Mouse (Mus musculus): Measurements from ENCODE around the gene Gabarapl1. TPM values are rescaled to one million over a fixed set of nuclear protein-coding genes. Genes with fewer than 3 reads are reported as not detected.

Gene Gabarapl1
- 27.9 to 39.7 TPM (median 35.0 TPM) in 3 replicates for total RNA-seq (2017)

GRCm38 (mm10) chr6:129532942-129533860 lies at the start of gene Gabarapl1:
Gene Gabarapl1, plus strand, starts transcription at chr6:129533160.
- peak; percentile 43 for ATAC-seq (replicated peaks; ENCODE audit: insufficient number of reproducible peaks, low FRiP score, low TSS enrichment, poor library complexity, severe bottlenecking)

- ATAC-seq (replicated peaks; ENCODE audit: insufficient number of reproducible peaks, low FRiP score, low TSS enrichment, poor library complexity, severe bottlenecking): peak; percentile 84
These were observed 38.0 kb upstream of the Gabarapl1 start for GRCm38 (mm10) chr6:129494924-129495323.

- peak; percentile 51 for ATAC-seq (replicated peaks; ENCODE audit: insufficient number of reproducible peaks, low FRiP score, low TSS enrichment, poor library complexity, severe bottlenecking)
These were observed 35.4 kb upstream of the Gabarapl1 start for GRCm38 (mm10) chr6:129497345-129498218.

- ATAC-seq (replicated peaks; ENCODE audit: insufficient number of reproducible peaks, low FRiP score, low TSS enrichment, poor library complexity, severe bottlenecking): peak; percentile 64; the same call in 1 of the 2 replicates
These were observed 33.4 kb upstream of the Gabarapl1 start for GRCm38 (mm10) chr6:129499516-129499915.

- ATAC-seq (replicated peaks; ENCODE audit: insufficient number of reproducible peaks, low FRiP score, low TSS enrichment, poor library complexity, severe bottlenecking): no peak
These were observed 29.5 kb upstream of the Gabarapl1 start for GRCm38 (mm10) chr6:129503471-129503870.

- peak; percentile 53; the same call in 1 of the 2 replicates for ATAC-seq (replicated peaks; ENCODE audit: insufficient number of reproducible peaks, low FRiP score, low TSS enrichment, poor library complexity, severe bottlenecking)
These were observed 25.9 kb upstream of the Gabarapl1 start, which contains the start of gene Olr1 for GRCm38 (mm10) chr6:129507024-129507423. Gene Olr1, minus strand, starts transcription at chr6:129507165.

- no peak for ATAC-seq (replicated peaks; ENCODE audit: insufficient number of reproducible peaks, low FRiP score, low TSS enrichment, poor library complexity, severe bottlenecking)
These were observed 22.6 kb upstream of the Gabarapl1 start for GRCm38 (mm10) chr6:129510120-129510911.

- ATAC-seq (replicated peaks; ENCODE audit: insufficient number of reproducible peaks, low FRiP score, low TSS enrichment, poor library complexity, severe bottlenecking): no peak
These were observed 20.6 kb upstream of the Gabarapl1 start, which contains the start of gene Tmem52b for GRCm38 (mm10) chr6:129512367-129512766. Gene Tmem52b, plus strand, starts transcription at chr6:129512555.

- ATAC-seq (replicated peaks; ENCODE audit: insufficient number of reproducible peaks, low FRiP score, low TSS enrichment, poor library complexity, severe bottlenecking): no peak
These were observed 20.1 kb upstream of the Gabarapl1 start for GRCm38 (mm10) chr6:129512868-129513267.

GRCm38 (mm10) chr6:129513409-129513808 lies 19.6 kb upstream of the Gabarapl1 start:
- ATAC-seq (replicated peaks; ENCODE audit: insufficient number of reproducible peaks, low FRiP score, low TSS enrichment, poor library complexity, severe bottlenecking): no peak

GRCm38 (mm10) chr6:129514376-129514775 lies 18.6 kb upstream of the Gabarapl1 start:
- ATAC-seq (replicated peaks; ENCODE audit: insufficient number of reproducible peaks, low FRiP score, low TSS enrichment, poor library complexity, severe bottlenecking): no peak

GRCm38 (mm10) chr6:129515068-129515467 lies 17.9 kb upstream of the Gabarapl1 start:
- ATAC-seq (replicated peaks; ENCODE audit: insufficient number of reproducible peaks, low FRiP score, low TSS enrichment, poor library complexity, severe bottlenecking): peak; percentile 45; the same call in 1 of the 2 replicates

- ATAC-seq (replicated peaks; ENCODE audit: insufficient number of reproducible peaks, low FRiP score, low TSS enrichment, poor library complexity, severe bottlenecking): 0 out of 2 replicates have a peak, but pooled peaks have one; percentile 11
These were observed 16.6 kb upstream of the Gabarapl1 start for GRCm38 (mm10) chr6:129516388-129516787.

- peak; percentile 62; the same call in 1 of the 2 replicates for ATAC-seq (replicated peaks; ENCODE audit: insufficient number of reproducible peaks, low FRiP score, low TSS enrichment, poor library complexity, severe bottlenecking)
These were observed 15.1 kb upstream of the Gabarapl1 start for GRCm38 (mm10) chr6:129517752-129518408.

GRCm38 (mm10) chr6:129526069-129526468 lies 6.9 kb upstream of the Gabarapl1 start:
- ATAC-seq (replicated peaks; ENCODE audit: insufficient number of reproducible peaks, low FRiP score, low TSS enrichment, poor library complexity, severe bottlenecking): no peak

- ATAC-seq (replicated peaks; ENCODE audit: insufficient number of reproducible peaks, low FRiP score, low TSS enrichment, poor library complexity, severe bottlenecking): no peak
These were observed 5.5 kb upstream of the Gabarapl1 start for GRCm38 (mm10) chr6:129527416-129527815.

GRCm38 (mm10) chr6:129529605-129530004 lies 3.4 kb upstream of the Gabarapl1 start:
- no peak for ATAC-seq (replicated peaks; ENCODE audit: insufficient number of reproducible peaks, low FRiP score, low TSS enrichment, poor library complexity, severe bottlenecking)

- no peak for ATAC-seq (replicated peaks; ENCODE audit: insufficient number of reproducible peaks, low FRiP score, low TSS enrichment, poor library complexity, severe bottlenecking)
These were observed 2.7 kb upstream of the Gabarapl1 start for GRCm38 (mm10) chr6:129530261-129530660.
